8 mouse cellular contexts compared by ENCODE assay signal in genomic region chr11:119547951-119548591, GRCm38 (mm10). TPM values are rescaled to one million over a fixed set of nuclear protein-coding genes. Genes with fewer than 3 reads are reported as not detected.
DNase-seq lines count a peak whose midpoint lies in the region; ATAC-seq and TF ChIP-seq lines count a peak whose summit lies in the region.

No protein-coding gene starts in this region.

- no peak for TF ChIP-seq POLR2A in olfactory bulb, adult 2 months (IDR thresholded peaks at IDR 0.05; ENCODE audit: insufficient read depth, low read depth, low read length)

- no peak overlapping the region for H3K27ac ChIP-seq in kidney, embryonic 14.5 days (ENCODE audit: low read depth, low read length)
- H3K27ac ChIP-seq in embryonic facial prominence, embryonic 13.5 days = no peak overlapping the region
- H3K27ac ChIP-seq in limb, embryonic 11.5 days (replicated peaks; ENCODE audit: low read depth, low read length) = no peak overlapping the region
- no peak overlapping the region for H3K27ac ChIP-seq in olfactory bulb, adult 2 months (ENCODE audit: insufficient read depth, low read depth, low read length)

- peaks cover 71% of the 10 kb centered on the region for H3K27me3 ChIP-seq in kidney, embryonic 14.5 days (ENCODE audit: control insufficient read depth, insufficient read depth, low read length)
- peaks cover 96% of the 10 kb centered on the region for H3K27me3 ChIP-seq in embryonic facial prominence, embryonic 13.5 days
- peaks cover 73% of the 10 kb centered on the region for H3K27me3 ChIP-seq in limb, embryonic 11.5 days (ENCODE audit: control insufficient read depth, insufficient read depth, low read length)

- peak overlapping the region; percentile 58; the same call in 1 of the 2 replicates for H3K9ac ChIP-seq in kidney, embryonic 14.5 days (ENCODE audit: low read depth, low read length)
- H3K9ac ChIP-seq in embryonic facial prominence, embryonic 13.5 days = peak overlapping the region; percentile 61
- peak overlapping the region; percentile 57 for H3K9ac ChIP-seq in limb, embryonic 11.5 days (ENCODE audit: low read length)

- no peak for DNase-seq in kidney, adult 9 months
- peak; percentile 53 for DNase-seq in R1 (ENCODE audit: low read depth, low spot score)
- DNase-seq in limb, embryonic 11.5 days (ENCODE audit: low spot score) = peak; percentile 55
- no peak for DNase-seq in right cerebral cortex, adult 2 months (ENCODE audit: low spot score in 2 of 2)
- DNase-seq in right cerebral cortex, postnatal 25 days = no peak

- no peaks in the 10 kb centered on the region for H3K9me3 ChIP-seq in kidney, embryonic 14.5 days (ENCODE audit: control insufficient read depth, low read length)
- no peaks in the 10 kb centered on the region for H3K9me3 ChIP-seq in embryonic facial prominence, embryonic 13.5 days
- no peaks in the 10 kb centered on the region for H3K9me3 ChIP-seq in limb, embryonic 11.5 days (ENCODE audit: control insufficient read depth, low read length)

- peak overlapping the region; percentile 52 for H3K4me3 ChIP-seq in kidney, embryonic 14.5 days (ENCODE audit: low read length)
- H3K4me3 ChIP-seq in embryonic facial prominence, embryonic 13.5 days = peak overlapping the region; percentile 49
- H3K4me3 ChIP-seq in limb, embryonic 11.5 days (ENCODE audit: low read depth, low read length) = peak overlapping the region; percentile 53
- H3K4me3 ChIP-seq in olfactory bulb, adult 2 months (ENCODE audit: insufficient read depth, low read depth, low read length) = peak overlapping the region; percentile 72

- WGBS in kidney, embryonic 14.5 days = under 1% methylated on average over 30 of the region's 39 CpGs
- WGBS in embryonic facial prominence, embryonic 13.5 days = 1% methylated on average over 39 of the region's 39 CpGs
- WGBS in limb, embryonic 11.5 days = under 1% methylated on average over 39 of the region's 39 CpGs
- 1% methylated on average over 39 of the region's 39 CpGs for WGBS in olfactory bulb, adult 2 months

- TF ChIP-seq CTCF in olfactory bulb, adult 2 months (IDR thresholded peaks at IDR 0.05; ENCODE audit: insufficient read depth, low read depth, low read length) = no peak

- H3K4me1 ChIP-seq in kidney, embryonic 14.5 days (ENCODE audit: control insufficient read depth, insufficient read depth, low read length) = peaks cover 40% of the 10 kb centered on the region
- H3K4me1 ChIP-seq in embryonic facial prominence, embryonic 13.5 days = peaks cover 47% of the 10 kb centered on the region
- H3K4me1 ChIP-seq in limb, embryonic 11.5 days (ENCODE audit: control insufficient read depth, insufficient read depth, low read length) = peaks cover 26% of the 10 kb centered on the region
- H3K4me1 ChIP-seq in olfactory bulb, adult 2 months (ENCODE audit: control insufficient read depth, insufficient read depth, low read length) = peaks cover 48% of the 10 kb centered on the region

- no peaks in the 10 kb centered on the region for H3K36me3 ChIP-seq in kidney, embryonic 14.5 days (ENCODE audit: control insufficient read depth, insufficient read depth, low read length)
- H3K36me3 ChIP-seq in embryonic facial prominence, embryonic 13.5 days = no peaks in the 10 kb centered on the region
- no peaks in the 10 kb centered on the region for H3K36me3 ChIP-seq in limb, embryonic 11.5 days (ENCODE audit: control insufficient read depth, insufficient read depth, low read length)

- peak overlapping the region; percentile 99 for H3K4me2 ChIP-seq in kidney, embryonic 14.5 days (replicated peaks; ENCODE audit: low read depth, low read length)
- peak overlapping the region; percentile 94 for H3K4me2 ChIP-seq in embryonic facial prominence, embryonic 13.5 days
- peak overlapping the region; percentile 94 for H3K4me2 ChIP-seq in limb, embryonic 11.5 days (ENCODE audit: low read depth, severe bottlenecking)

- ATAC-seq in kidney, embryonic 14.5 days (ENCODE audit: low FRiP score, low TSS enrichment) = no peak
- no peak for ATAC-seq in embryonic facial prominence, embryonic 13.5 days (ENCODE audit: insufficient number of reproducible peaks, insufficient read depth, low FRiP score, low TSS enrichment, low read depth)
- no peak for ATAC-seq in limb, embryonic 11.5 days (ENCODE audit: insufficient number of reproducible peaks, low FRiP score, low TSS enrichment, low read depth)

RNA-seq across cellular contexts. Expression of gene Nptx1, which starts 0.5 kb away (rescaled TPM):
- 0.40 and 0.53 TPM in 2 replicates for polyA plus RNA-seq in kidney, embryonic 14.5 days (2014; fragmentation: Nextera tagmentation; extraction: Ambion mirVana)
- 0.60 and 0.66 TPM in 2 replicates for polyA plus RNA-seq in embryonic facial prominence, embryonic 13.5 days (2015; fragmentation: Nextera tagmentation; extraction: Ambion mirVana)
- 0.29 and 0.60 TPM in 2 replicates for polyA plus RNA-seq in limb, embryonic 11.5 days (2014; fragmentation: Nextera tagmentation; extraction: Ambion mirVana)
- polyA plus RNA-seq in olfactory bulb, adult 2 months (2012; ENCODE audit: insufficient read depth, insufficient read length, low replicate concordance, missing spikeins) = not detected in 2 replicates

RNA-seq across cellular contexts. Expression of gene Rptor, which starts 54.6 kb away (rescaled TPM):
- polyA plus RNA-seq in kidney, embryonic 14.5 days (2014; fragmentation: Nextera tagmentation; extraction: Ambion mirVana) = 11.8 and 15.7 TPM in 2 replicates
- polyA plus RNA-seq in embryonic facial prominence, embryonic 13.5 days (2015; fragmentation: Nextera tagmentation; extraction: Ambion mirVana) = 10.8 and 12.5 TPM in 2 replicates
- 13.8 and 16.2 TPM in 2 replicates for polyA plus RNA-seq in limb, embryonic 11.5 days (2014; fragmentation: Nextera tagmentation; extraction: Ambion mirVana)
- polyA plus RNA-seq in olfactory bulb, adult 2 months (2012; ENCODE audit: insufficient read depth, insufficient read length, low replicate concordance, missing spikeins) = 61.2 TPM in 1 of 2 replicates, not detected in the other

RNA-seq across cellular contexts. Expression of gene Endov, which starts 56.9 kb away (rescaled TPM):
- polyA plus RNA-seq in kidney, embryonic 14.5 days (2014; fragmentation: Nextera tagmentation; extraction: Ambion mirVana) = 14.6 and 18.4 TPM in 2 replicates
- 16.0 and 17.3 TPM in 2 replicates for polyA plus RNA-seq in embryonic facial prominence, embryonic 13.5 days (2015; fragmentation: Nextera tagmentation; extraction: Ambion mirVana)
- polyA plus RNA-seq in limb, embryonic 11.5 days (2014; fragmentation: Nextera tagmentation; extraction: Ambion mirVana) = 16.5 and 17.8 TPM in 2 replicates
- not detected in 2 replicates for polyA plus RNA-seq in olfactory bulb, adult 2 months (2012; ENCODE audit: insufficient read depth, insufficient read length, low replicate concordance, missing spikeins)

Comparison
In these comparisons a context has a peak if more than half of its experiments do, and no peak if none do; other contexts are left out.
1. DNase-seq: peak in R1 (single experiment) and limb, embryonic 11.5 days (single experiment); none in kidney, adult 9 months (single experiment), right cerebral cortex, adult 2 months (0 of 2) and right cerebral cortex, postnatal 25 days (single experiment).
2. Peak in every context shown above with its lines, with median percentiles within 50 percentile points of each other: H3K4me2 ChIP-seq, H3K4me3 ChIP-seq and H3K9ac ChIP-seq.